Mouse (Mus musculus): Measurements from ENCODE around the gene Lmod2. TPM values are rescaled to one million over a fixed set of nuclear protein-coding genes. Genes with fewer than 3 reads are reported as not detected.

Lmod2 gene
- polyA plus RNA-seq, 1 experiment from 2014 or later = not detected

DNA sequence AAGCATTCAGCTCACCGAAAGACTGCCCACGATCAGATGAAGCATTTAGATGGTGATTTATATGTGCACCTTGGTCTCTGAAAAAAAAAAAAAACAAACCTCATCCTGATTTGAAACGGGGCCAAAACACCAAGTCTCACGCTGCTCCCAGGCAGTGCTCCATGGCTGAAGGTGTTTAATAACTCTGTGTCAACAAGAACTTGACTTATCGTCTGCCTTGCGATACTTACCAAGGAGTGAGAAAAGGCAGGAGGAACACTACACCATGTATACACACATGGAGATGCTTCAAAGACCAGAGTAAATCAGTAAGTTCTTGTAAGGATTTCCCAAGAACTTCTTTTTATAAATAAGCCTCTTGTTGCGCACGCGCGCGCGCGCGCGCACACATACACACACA lies 10.0 kb downstream of the Lmod2 start:
- 83% methylated on average over 15 of the region's 15 CpGs for WGBS
- no peaks in the 10 kb centered on the region for H3K9me3 ChIP-seq (ENCODE audit: control insufficient read depth, low read length)

DNA sequence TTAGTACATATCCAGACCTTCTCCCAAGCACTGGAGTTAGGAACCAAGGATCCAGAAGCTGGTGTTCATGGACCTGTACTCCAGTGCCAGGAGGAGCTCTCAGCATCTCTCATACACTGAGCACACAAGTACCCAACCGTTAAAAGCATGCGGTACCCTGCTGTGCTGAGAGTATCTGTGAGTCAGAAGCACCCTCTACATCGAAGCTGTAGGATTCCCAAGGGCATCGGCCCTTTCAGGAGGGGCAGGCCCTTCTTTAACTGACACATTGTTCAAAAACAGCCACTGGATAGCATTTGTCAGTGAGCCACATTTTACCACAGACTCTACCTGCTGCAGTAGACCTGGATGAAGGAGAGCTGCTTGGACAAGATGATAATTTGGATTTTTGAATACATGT lies 10.6 kb downstream of the Lmod2 start:
- no peaks in the 10 kb centered on the region for H3K27me3 ChIP-seq (ENCODE audit: control insufficient read depth, insufficient read depth, low read length)
- no peaks in the 10 kb centered on the region for H3K4me1 ChIP-seq (ENCODE audit: control insufficient read depth, insufficient read depth, low read length)
- no peak overlapping the region for H3K4me3 ChIP-seq (ENCODE audit: low read depth, low read length)
- no peak for ATAC-seq (ENCODE audit: low read depth)
- no peak overlapping the region for H3K9ac ChIP-seq (replicated peaks; ENCODE audit: low read depth, low read length)
- no peak overlapping the region for H3K27ac ChIP-seq (ENCODE audit: low read depth, low read length)
- no peaks in the 10 kb centered on the region for H3K9me3 ChIP-seq (ENCODE audit: control insufficient read depth, low read length)
- H3K4me2 ChIP-seq (ENCODE audit: low read depth, low read length) = no peak overlapping the region
- 77% methylated on average over 4 of the region's 4 CpGs for WGBS
- H3K36me3 ChIP-seq (ENCODE audit: control insufficient read depth, insufficient read depth, low read length) = no peaks in the 10 kb centered on the region

More for the DNA sequence above, 10.0 kb downstream of the Lmod2 start:
- no peak for ATAC-seq (ENCODE audit: low read depth)
- Histone ChIP-seq H3K4me3 (ENCODE audit: low read depth, low read length) (no peak overlapping the region), H3K4me1 (ENCODE audit: control insufficient read depth, insufficient read depth, low read length) (no peaks in the 10 kb centered on the region), H3K4me2 (ENCODE audit: low read depth, low read length) (no peak overlapping the region), H3K27ac (ENCODE audit: low read depth, low read length) (no peak overlapping the region), H3K9ac (replicated peaks; ENCODE audit: low read depth, low read length) (no peak overlapping the region), H3K27me3 (ENCODE audit: control insufficient read depth, insufficient read depth, low read length) (no peaks in the 10 kb centered on the region), H3K36me3 (ENCODE audit: control insufficient read depth, insufficient read depth, low read length) (no peaks in the 10 kb centered on the region)

DNA sequence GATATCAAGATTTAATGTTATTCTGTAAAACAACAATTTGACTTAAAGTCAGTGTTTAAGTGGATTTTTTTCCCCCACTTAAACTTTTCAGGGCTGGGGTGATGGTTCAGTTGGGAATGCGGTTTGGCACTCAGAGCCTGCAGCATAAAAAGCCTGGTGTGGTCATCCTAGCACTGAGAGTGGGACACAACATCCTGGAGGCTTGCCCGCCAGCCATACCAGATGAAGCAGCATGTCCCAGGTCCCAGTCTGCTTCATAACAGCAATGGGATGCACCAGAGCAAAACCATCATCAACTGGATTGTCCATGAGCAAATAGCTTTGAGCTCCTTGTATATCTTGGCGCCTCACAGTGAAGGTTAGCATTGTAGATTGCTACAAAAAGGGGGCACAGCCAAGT lies 11.1 kb downstream of the Lmod2 start:
- H3K9me3 ChIP-seq (ENCODE audit: control insufficient read depth, low read length) = no peaks in the 10 kb centered on the region
- no peaks in the 10 kb centered on the region for H3K27me3 ChIP-seq (ENCODE audit: control insufficient read depth, insufficient read depth, low read length)
- no peaks in the 10 kb centered on the region for H3K4me1 ChIP-seq (ENCODE audit: control insufficient read depth, insufficient read depth, low read length)
- H3K9ac ChIP-seq (replicated peaks; ENCODE audit: low read depth, low read length) = no peak overlapping the region
- no peak overlapping the region for H3K4me2 ChIP-seq (ENCODE audit: low read depth, low read length)
- no peak overlapping the region for H3K4me3 ChIP-seq (ENCODE audit: low read depth, low read length)
- no peak for ATAC-seq (ENCODE audit: low read depth)
- H3K36me3 ChIP-seq (ENCODE audit: control insufficient read depth, insufficient read depth, low read length) = no peaks in the 10 kb centered on the region; the same call in 1 of the 2 replicates
- no peak overlapping the region for H3K27ac ChIP-seq (ENCODE audit: low read depth, low read length)
- WGBS = 92% methylated on average over 3 of the region's 3 CpGs

DNA sequence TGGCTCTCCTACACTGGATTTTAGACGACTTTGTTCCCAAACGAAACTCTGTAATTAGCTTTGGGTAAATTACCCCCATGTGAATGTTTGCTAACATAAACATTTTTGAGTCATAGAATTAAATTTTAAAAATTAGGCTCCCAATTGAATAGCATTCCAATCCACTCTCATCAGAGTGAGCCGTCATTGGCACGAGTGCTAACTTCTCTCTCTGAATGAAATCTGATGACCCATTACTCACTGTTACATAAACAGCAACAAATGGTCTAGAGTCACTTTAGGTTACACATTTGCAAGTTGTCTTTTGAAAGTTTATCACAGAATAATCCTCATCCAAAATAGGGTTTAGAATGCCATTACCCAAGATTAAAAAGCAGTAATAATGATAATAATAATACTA lies 12.0 kb downstream of the Lmod2 start:
- WGBS = 81% methylated on average over 4 of the region's 4 CpGs
- Histone ChIP-seq H3K9me3 (ENCODE audit: control insufficient read depth, low read length) (no peaks in the 10 kb centered on the region), H3K4me1 (ENCODE audit: control insufficient read depth, insufficient read depth, low read length) (no peaks in the 10 kb centered on the region), H3K27ac (ENCODE audit: low read depth, low read length) (no peak overlapping the region), H3K4me3 (ENCODE audit: low read depth, low read length) (no peak overlapping the region), H3K4me2 (ENCODE audit: low read depth, low read length) (no peak overlapping the region), H3K9ac (replicated peaks; ENCODE audit: low read depth, low read length) (no peak overlapping the region), H3K27me3 (ENCODE audit: control insufficient read depth, insufficient read depth, low read length) (no peaks in the 10 kb centered on the region), H3K36me3 (ENCODE audit: control insufficient read depth, insufficient read depth, low read length) (no peaks in the 10 kb centered on the region; the same call in 1 of the 2 replicates)
- ATAC-seq (ENCODE audit: low read depth) = no peak

DNA sequence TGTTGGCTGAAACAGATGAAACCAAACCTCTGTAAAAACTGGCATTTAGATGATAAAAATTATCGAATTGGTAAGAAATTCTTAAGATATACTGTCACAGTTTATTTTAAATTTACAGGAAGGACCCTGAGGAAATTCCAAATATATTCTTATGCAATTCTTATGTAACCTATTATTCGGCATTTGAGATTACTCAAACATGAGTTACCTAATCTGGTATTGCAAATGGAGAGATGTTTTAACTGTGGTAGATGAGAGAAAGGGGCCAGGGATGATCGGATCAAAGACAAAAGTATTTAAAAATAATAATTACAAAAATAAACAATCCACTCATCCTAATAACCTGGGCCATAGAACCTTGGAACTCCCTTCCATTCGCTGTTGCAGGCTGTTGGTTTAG lies 12.8 kb downstream of the Lmod2 start:
- Histone ChIP-seq H3K36me3 (ENCODE audit: control insufficient read depth, insufficient read depth, low read length) (no peaks in the 10 kb centered on the region; the same call in none of the 2 replicates), H3K9me3 (ENCODE audit: control insufficient read depth, low read length) (no peaks in the 10 kb centered on the region), H3K27me3 (ENCODE audit: control insufficient read depth, insufficient read depth, low read length) (no peaks in the 10 kb centered on the region), H3K9ac (replicated peaks; ENCODE audit: low read depth, low read length) (no peak overlapping the region), H3K27ac (ENCODE audit: low read depth, low read length) (no peak overlapping the region), H3K4me2 (ENCODE audit: low read depth, low read length) (no peak overlapping the region), H3K4me1 (ENCODE audit: control insufficient read depth, insufficient read depth, low read length) (no peaks in the 10 kb centered on the region), H3K4me3 (ENCODE audit: low read depth, low read length) (no peak overlapping the region)
- no peak for ATAC-seq (ENCODE audit: low read depth)
- 93% methylated on average over 4 of the region's 4 CpGs for WGBS

DNA sequence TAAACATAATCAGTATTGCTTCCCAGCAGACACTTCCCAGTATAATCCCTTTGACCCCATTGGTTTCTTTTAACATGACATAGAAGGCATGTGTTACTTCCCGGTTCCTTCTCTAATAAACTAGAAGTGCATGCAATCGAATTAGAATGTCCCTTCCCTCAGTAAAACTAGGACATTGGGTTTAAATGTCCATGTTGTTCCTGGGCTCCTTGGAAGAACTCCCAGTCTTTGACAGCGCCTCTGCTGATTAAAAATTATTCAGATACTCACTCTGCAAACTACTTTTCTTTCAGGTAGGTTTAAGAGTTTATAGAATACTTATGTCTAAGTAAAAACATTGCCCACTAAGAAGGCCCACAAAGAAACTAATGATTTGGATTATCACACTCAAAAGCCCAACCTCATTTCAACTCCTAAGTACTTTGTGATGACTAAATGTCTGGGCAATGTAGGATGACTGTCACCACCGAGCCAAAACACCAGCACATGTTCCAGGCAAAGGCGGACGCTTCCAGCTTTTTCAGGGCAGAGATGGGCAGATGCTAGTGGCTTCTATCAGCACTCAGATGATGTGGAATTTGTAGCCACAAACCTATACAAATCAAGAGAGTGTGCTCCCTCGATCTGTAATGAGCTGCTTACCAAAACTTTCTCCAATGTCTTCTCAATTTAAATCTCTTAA lies 14.7 kb downstream of the Lmod2 start:
- H3K27ac ChIP-seq (ENCODE audit: low read depth, low read length) = no peak overlapping the region
- H3K9ac ChIP-seq (replicated peaks; ENCODE audit: low read depth, low read length) = no peak overlapping the region
- no peak overlapping the region for H3K4me2 ChIP-seq (ENCODE audit: low read depth, low read length)
- H3K9me3 ChIP-seq (ENCODE audit: control insufficient read depth, low read length) = no peaks in the 10 kb centered on the region
- H3K4me3 ChIP-seq (ENCODE audit: low read depth, low read length) = no peak overlapping the region
- no peaks in the 10 kb centered on the region for H3K4me1 ChIP-seq (ENCODE audit: control insufficient read depth, insufficient read depth, low read length)
- WGBS = 94% methylated on average over 7 of the region's 7 CpGs
- no peaks in the 10 kb centered on the region for H3K27me3 ChIP-seq (ENCODE audit: control insufficient read depth, insufficient read depth, low read length)
- H3K36me3 ChIP-seq (ENCODE audit: control insufficient read depth, insufficient read depth, low read length) = peaks cover 7% of the 10 kb centered on the region
- no peak for ATAC-seq (ENCODE audit: low read depth)

DNA sequence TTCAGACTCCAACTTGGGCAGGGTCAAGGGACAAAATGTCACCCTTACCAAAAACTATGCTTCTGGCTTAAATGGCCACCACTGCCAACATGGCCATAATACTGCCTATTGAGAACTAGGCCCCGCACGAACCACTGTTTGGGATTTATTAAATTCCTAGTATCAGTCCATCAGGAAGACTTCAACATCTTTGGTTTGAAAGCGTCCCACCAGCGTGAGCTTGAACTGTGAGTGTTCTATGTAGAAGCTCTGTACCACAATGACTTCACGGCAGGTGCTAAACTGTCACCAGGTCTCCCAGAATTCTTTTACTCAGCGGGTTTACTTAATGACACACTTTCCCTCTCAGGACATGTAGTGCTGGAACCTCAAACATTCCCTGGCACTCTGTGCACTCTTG lies 15.8 kb downstream of the Lmod2 start:
- Histone ChIP-seq H3K36me3 (ENCODE audit: control insufficient read depth, insufficient read depth, low read length) (peaks cover 16% of the 10 kb centered on the region), H3K9ac (replicated peaks; ENCODE audit: low read depth, low read length) (no peak overlapping the region)

DNA sequence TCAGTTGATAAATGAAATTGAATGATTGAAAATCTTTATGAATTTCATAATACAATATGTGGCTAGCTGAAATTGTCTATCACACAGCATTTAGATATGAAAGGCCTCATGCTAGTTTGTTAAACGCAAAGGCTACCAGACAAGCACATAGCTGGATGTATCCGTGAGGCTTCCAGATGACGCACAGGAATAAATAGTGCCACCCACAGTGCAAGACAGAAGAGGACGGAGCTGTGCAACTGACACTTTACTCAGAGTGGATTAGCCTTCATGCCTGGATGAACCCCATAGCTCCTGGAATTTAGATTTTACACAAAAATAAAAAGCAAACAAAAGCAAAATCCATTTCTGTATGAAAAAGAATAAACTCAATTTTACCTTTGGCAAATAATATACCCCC lies 16.4 kb downstream of the Lmod2 start:
- no peak overlapping the region for H3K4me2 ChIP-seq (ENCODE audit: low read depth, low read length)
- no peak overlapping the region for H3K4me3 ChIP-seq (ENCODE audit: low read depth, low read length)
- WGBS = 77% methylated on average over 4 of the region's 4 CpGs
- H3K4me1 ChIP-seq (ENCODE audit: control insufficient read depth, insufficient read depth, low read length) = no peaks in the 10 kb centered on the region
- H3K27ac ChIP-seq (ENCODE audit: low read depth, low read length) = no peak overlapping the region
- H3K27me3 ChIP-seq (ENCODE audit: control insufficient read depth, insufficient read depth, low read length) = no peaks in the 10 kb centered on the region
- ATAC-seq (ENCODE audit: low read depth) = no peak
- peaks cover 16% of the 10 kb centered on the region for H3K36me3 ChIP-seq (ENCODE audit: control insufficient read depth, insufficient read depth, low read length)
- no peak overlapping the region for H3K9ac ChIP-seq (replicated peaks; ENCODE audit: low read depth, low read length)
- H3K9me3 ChIP-seq (ENCODE audit: control insufficient read depth, low read length) = no peaks in the 10 kb centered on the region

More for the DNA sequence above, 15.8 kb downstream of the Lmod2 start:
- H3K27me3 ChIP-seq (ENCODE audit: control insufficient read depth, insufficient read depth, low read length) = no peaks in the 10 kb centered on the region
- no peak overlapping the region for H3K27ac ChIP-seq (ENCODE audit: low read depth, low read length)
- H3K9me3 ChIP-seq (ENCODE audit: control insufficient read depth, low read length) = no peaks in the 10 kb centered on the region
- H3K4me3 ChIP-seq (ENCODE audit: low read depth, low read length) = no peak overlapping the region
- no peaks in the 10 kb centered on the region for H3K4me1 ChIP-seq (ENCODE audit: control insufficient read depth, insufficient read depth, low read length)
- no peak overlapping the region for H3K4me2 ChIP-seq (ENCODE audit: low read depth, low read length)
- 96% methylated on average over 6 of the region's 6 CpGs for WGBS
- ATAC-seq (ENCODE audit: low read depth) = no peak

DNA sequence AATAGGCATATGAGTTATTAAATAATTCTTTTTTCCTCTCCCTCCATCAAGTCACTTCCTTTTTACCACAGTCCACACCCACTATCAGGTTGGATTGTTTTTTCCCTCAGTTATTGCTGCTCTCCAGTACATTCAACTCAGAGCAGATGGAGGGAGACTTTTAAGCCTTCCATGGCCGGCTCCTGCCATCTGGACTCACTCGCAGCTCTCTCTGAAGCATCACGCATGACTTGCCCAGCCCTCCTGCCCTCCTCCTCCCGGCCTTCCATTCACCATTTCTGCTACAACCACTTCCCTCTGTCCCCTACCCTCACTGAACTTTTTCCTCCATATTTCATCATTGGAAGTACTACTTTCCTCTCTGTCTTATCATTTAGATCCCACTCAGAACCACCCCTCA lies 19.2 kb downstream of the Lmod2 start:
- no peak overlapping the region for H3K4me3 ChIP-seq (ENCODE audit: low read depth, low read length)
- 76% methylated on average over 4 of the region's 4 CpGs for WGBS

More for the DNA sequence above, 19.2 kb downstream of the Lmod2 start:
- no peak; the same call in 1 of the 2 replicates for ATAC-seq (ENCODE audit: low read depth)
- Histone ChIP-seq H3K27ac (ENCODE audit: low read depth, low read length) (no peak overlapping the region), H3K4me2 (ENCODE audit: low read depth, low read length) (no peak overlapping the region), H3K4me1 (ENCODE audit: control insufficient read depth, insufficient read depth, low read length) (no peaks in the 10 kb centered on the region), H3K9ac (replicated peaks; ENCODE audit: low read depth, low read length) (no peak overlapping the region), H3K9me3 (ENCODE audit: control insufficient read depth, low read length) (no peaks in the 10 kb centered on the region), H3K36me3 (ENCODE audit: control insufficient read depth, insufficient read depth, low read length) (peaks cover 16% of the 10 kb centered on the region), H3K27me3 (ENCODE audit: control insufficient read depth, insufficient read depth, low read length) (no peaks in the 10 kb centered on the region)

Measured in neural tube, embryonic 14.5 days (tissue).